Mouse (Mus musculus): Measurements from ENCODE around the gene Olfr1265.

- TF ChIP-seq POLR2A (IDR thresholded peaks at IDR 0.05; ENCODE audit: extremely low read depth, insufficient read depth, low read length) (no peak), CTCF (IDR thresholded peaks at IDR 0.05; ENCODE audit: low read depth, low read length) (no peak)
Measured at GRCm38 (mm10) chr2:89999845-90000244, 35.3 kb upstream of the Olfr1265 start, which contains the start of gene Olfr1262.
